Mouse (Mus musculus): ENCODE measurements around the gene Ccl17. TPM values are rescaled to one million over a fixed set of nuclear protein-coding genes. Genes with fewer than 3 reads are reported as not detected.
A peak's percentile ranks its signal among the peaks of the same experiment; 100 is the strongest.

The Ccl17 gene
- polyA plus RNA-seq (2015; fragmentation: Nextera tagmentation; extraction: Ambion mirVana): not detected in 2 replicates

DNA sequence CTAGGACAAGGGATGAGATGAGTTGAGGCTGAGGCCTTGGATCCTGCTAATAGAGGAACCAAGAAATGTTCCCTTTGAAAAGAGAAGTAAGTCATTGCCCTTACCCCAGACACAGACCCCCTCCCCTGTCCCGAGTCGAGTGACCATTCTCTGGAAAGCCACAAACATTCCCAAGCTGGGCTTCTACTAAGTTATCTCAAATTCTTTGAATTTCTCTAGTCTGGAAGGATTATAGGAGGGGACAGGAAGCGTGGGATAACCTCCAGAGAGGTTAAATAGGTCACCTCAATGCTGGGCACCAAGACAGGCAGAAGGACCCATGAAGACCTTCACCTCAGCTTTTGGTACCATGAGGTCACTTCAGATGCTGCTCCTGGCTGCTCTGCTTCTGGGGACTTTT, at the start of gene Ccl17:
Gene Ccl17, plus strand, starts transcription at position 301 of the 400 bp plus-strand sequence.
- Histone ChIP-seq H3K27me3 (peaks cover 16% of the 10 kb centered on the region), H3K4me2 (no peak within 1 kb of the TSS), H3K4me1 (replicated peaks) (peaks cover 35% of the 10 kb centered on the region), H3K36me3 (replicated peaks) (no peaks in the 10 kb centered on the region), H3K9me3 (replicated peaks) (no peaks in the 10 kb centered on the region), H3K4me3 (replicated peaks) (no peak within 1 kb of the TSS), H3K27ac (replicated peaks) (0 out of 2 replicates have a peak within 1 kb of the TSS, but pooled peaks have one; percentile 14), H3K9ac (no peak within 1 kb of the TSS)
- 29% methylated on average over 3 of the region's 3 CpGs for WGBS (ENCODE audit: insufficient replicate concordance)
- ATAC-seq (ENCODE audit: insufficient read depth): no peak

- no peaks in the 10 kb centered on the region for H3K36me3 ChIP-seq (replicated peaks)
- H3K9ac ChIP-seq: no peak overlapping the region
- WGBS (ENCODE audit: insufficient replicate concordance): 62% methylated on average over 9 of the region's 9 CpGs
- H3K27me3 ChIP-seq: peaks cover 74% of the 10 kb centered on the region
- H3K27ac ChIP-seq (replicated peaks): no peak overlapping the region
- no peaks in the 10 kb centered on the region for H3K9me3 ChIP-seq (replicated peaks)
- H3K4me2 ChIP-seq: no peak overlapping the region
- H3K4me1 ChIP-seq (replicated peaks): peaks cover 24% of the 10 kb centered on the region
- H3K4me3 ChIP-seq (replicated peaks): no peak overlapping the region
- no peak for ATAC-seq (ENCODE audit: insufficient read depth)
These were observed 43.2 kb upstream of the Ccl17 start for GRCm38 (mm10) chr8:94767035-94767434.

GRCm38 (mm10) chr8:94770945-94771344, 39.3 kb upstream of the Ccl17 start:
- ATAC-seq (ENCODE audit: insufficient read depth): peak; percentile 58; the same call in 1 of the 2 replicates
- no peak overlapping the region for H3K9ac ChIP-seq
- WGBS (ENCODE audit: insufficient replicate concordance): 41% methylated on average over 6 of the region's 6 CpGs
- H3K4me3 ChIP-seq (replicated peaks): no peak overlapping the region
- H3K27ac ChIP-seq (replicated peaks): no peak overlapping the region
- H3K36me3 ChIP-seq (replicated peaks): no peaks in the 10 kb centered on the region
- H3K9me3 ChIP-seq (replicated peaks): no peaks in the 10 kb centered on the region
- peaks cover 30% of the 10 kb centered on the region for H3K4me1 ChIP-seq (replicated peaks)
- peaks cover 100% of the 10 kb centered on the region for H3K27me3 ChIP-seq
- no peak overlapping the region for H3K4me2 ChIP-seq

GRCm38 (mm10) chr8:94771941-94772670, 38.1 kb upstream of the Ccl17 start, which contains the start of gene Cx3cl1:
Cx3cl1 (plus strand) TSS chr8:94772009.
- Histone ChIP-seq H3K27me3 (peaks cover 99% of the 10 kb centered on the region), H3K27ac (replicated peaks) (no peak within 1 kb of the TSS), H3K9ac (peak within 1 kb of the TSS; percentile 25; the same call in 1 of the 2 replicates), H3K4me3 (replicated peaks) (peak within 1 kb of the TSS; percentile 39), H3K9me3 (replicated peaks) (no peaks in the 10 kb centered on the region), H3K36me3 (replicated peaks) (no peaks in the 10 kb centered on the region), H3K4me2 (peak within 1 kb of the TSS; percentile 61), H3K4me1 (replicated peaks) (peaks cover 30% of the 10 kb centered on the region)
- ATAC-seq (ENCODE audit: insufficient read depth): no peak
- WGBS (ENCODE audit: insufficient replicate concordance): 2% methylated on average over 38 of the region's 38 CpGs

GRCm38 (mm10) chr8:94773048-94773447, 37.2 kb upstream of the Ccl17 start:
- Histone ChIP-seq H3K27ac (replicated peaks) (no peak overlapping the region), H3K27me3 (peaks cover 98% of the 10 kb centered on the region), H3K4me2 (no peak overlapping the region), H3K4me3 (replicated peaks) (no peak overlapping the region), H3K9ac (no peak overlapping the region), H3K36me3 (replicated peaks) (no peaks in the 10 kb centered on the region), H3K4me1 (replicated peaks) (peaks cover 30% of the 10 kb centered on the region), H3K9me3 (replicated peaks) (no peaks in the 10 kb centered on the region)
- 58% methylated on average over 6 of the region's 6 CpGs for WGBS (ENCODE audit: insufficient replicate concordance)
- ATAC-seq (ENCODE audit: insufficient read depth): no peak

GRCm38 (mm10) chr8:94773700-94774171, 36.5 kb upstream of the Ccl17 start:
- peaks cover 98% of the 10 kb centered on the region for H3K27me3 ChIP-seq

DNA sequence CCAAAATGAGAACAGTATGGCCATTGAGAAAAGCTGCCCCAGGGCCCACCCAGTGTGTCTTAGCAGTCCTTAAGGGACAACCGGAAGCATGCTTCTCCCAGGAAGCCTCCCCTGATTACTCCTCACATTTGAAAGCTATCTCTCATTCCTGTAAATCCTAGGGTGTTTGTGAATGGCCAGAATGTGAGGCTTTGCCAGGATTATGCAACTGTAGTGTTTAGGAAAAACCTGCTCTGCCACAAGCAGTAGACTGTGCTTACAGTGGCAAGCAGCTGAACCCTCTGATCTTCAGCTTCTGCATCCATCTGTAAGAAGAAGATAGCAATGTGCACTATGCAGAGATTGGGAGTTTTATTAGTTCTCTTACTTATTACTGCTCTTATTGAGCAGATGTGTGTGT, 35.7 kb upstream of the Ccl17 start:
- H3K27ac ChIP-seq (replicated peaks): no peak overlapping the region
- WGBS (ENCODE audit: insufficient replicate concordance): 88% methylated on average over 1 of the region's 1 CpGs
- no peak overlapping the region for H3K9ac ChIP-seq
- no peaks in the 10 kb centered on the region for H3K9me3 ChIP-seq (replicated peaks)
- peaks cover 98% of the 10 kb centered on the region for H3K27me3 ChIP-seq
- H3K36me3 ChIP-seq (replicated peaks): no peaks in the 10 kb centered on the region
- no peak overlapping the region for H3K4me2 ChIP-seq
- no peak overlapping the region for H3K4me3 ChIP-seq (replicated peaks)
- peaks cover 44% of the 10 kb centered on the region for H3K4me1 ChIP-seq (replicated peaks)
- no peak for ATAC-seq (ENCODE audit: insufficient read depth)

More at GRCm38 (mm10) chr8:94773700-94774171, 36.5 kb upstream of the Ccl17 start:
- no peaks in the 10 kb centered on the region for H3K9me3 ChIP-seq (replicated peaks)
- 71% methylated on average over 12 of the region's 12 CpGs for WGBS (ENCODE audit: insufficient replicate concordance)
- H3K4me3 ChIP-seq (replicated peaks): no peak overlapping the region
- no peak overlapping the region for H3K9ac ChIP-seq
- H3K4me1 ChIP-seq (replicated peaks): peaks cover 36% of the 10 kb centered on the region
- no peak for ATAC-seq (ENCODE audit: insufficient read depth)
- no peak overlapping the region for H3K4me2 ChIP-seq
- H3K36me3 ChIP-seq (replicated peaks): no peaks in the 10 kb centered on the region
- H3K27ac ChIP-seq (replicated peaks): no peak overlapping the region

GRCm38 (mm10) chr8:94776346-94776745, 33.9 kb upstream of the Ccl17 start:
- H3K4me1 ChIP-seq (replicated peaks): peaks cover 43% of the 10 kb centered on the region
- H3K4me2 ChIP-seq: no peak overlapping the region
- H3K9ac ChIP-seq: no peak overlapping the region
- H3K27ac ChIP-seq (replicated peaks): no peak overlapping the region
- H3K27me3 ChIP-seq: peaks cover 94% of the 10 kb centered on the region
- H3K4me3 ChIP-seq (replicated peaks): no peak overlapping the region
- no peak for ATAC-seq (ENCODE audit: insufficient read depth)
- no peaks in the 10 kb centered on the region for H3K9me3 ChIP-seq (replicated peaks)
- H3K36me3 ChIP-seq (replicated peaks): no peaks in the 10 kb centered on the region
- 54% methylated on average over 2 of the region's 2 CpGs for WGBS (ENCODE audit: insufficient replicate concordance)

GRCm38 (mm10) chr8:94778036-94778435, 32.2 kb upstream of the Ccl17 start:
- no peak overlapping the region for H3K4me2 ChIP-seq
- H3K9me3 ChIP-seq (replicated peaks): no peaks in the 10 kb centered on the region
- peaks cover 77% of the 10 kb centered on the region for H3K27me3 ChIP-seq
- ATAC-seq (ENCODE audit: insufficient read depth): no peak
- H3K4me3 ChIP-seq (replicated peaks): no peak overlapping the region
- no peak overlapping the region for H3K27ac ChIP-seq (replicated peaks)
- 48% methylated on average over 10 of the region's 10 CpGs for WGBS (ENCODE audit: insufficient replicate concordance)
- H3K36me3 ChIP-seq (replicated peaks): no peaks in the 10 kb centered on the region
- no peak overlapping the region for H3K9ac ChIP-seq
- peaks cover 41% of the 10 kb centered on the region for H3K4me1 ChIP-seq (replicated peaks)

GRCm38 (mm10) chr8:94778473-94778872, 31.8 kb upstream of the Ccl17 start:
- no peak overlapping the region for H3K4me2 ChIP-seq
- H3K9me3 ChIP-seq (replicated peaks): no peaks in the 10 kb centered on the region
- no peak overlapping the region for H3K27ac ChIP-seq (replicated peaks)
- H3K27me3 ChIP-seq: peaks cover 72% of the 10 kb centered on the region
- ATAC-seq (ENCODE audit: insufficient read depth): no peak
- no peaks in the 10 kb centered on the region for H3K36me3 ChIP-seq (replicated peaks)
- WGBS (ENCODE audit: insufficient replicate concordance): 24% methylated on average over 5 of the region's 5 CpGs
- H3K9ac ChIP-seq: no peak overlapping the region
- peaks cover 41% of the 10 kb centered on the region for H3K4me1 ChIP-seq (replicated peaks)
- no peak overlapping the region for H3K4me3 ChIP-seq (replicated peaks)

GRCm38 (mm10) chr8:94778895-94779533, 31.2 kb upstream of the Ccl17 start:
- H3K27me3 ChIP-seq: peaks cover 67% of the 10 kb centered on the region
- peaks cover 41% of the 10 kb centered on the region for H3K4me1 ChIP-seq (replicated peaks)
- H3K36me3 ChIP-seq (replicated peaks): no peaks in the 10 kb centered on the region
- H3K9ac ChIP-seq: no peak overlapping the region
- no peaks in the 10 kb centered on the region for H3K9me3 ChIP-seq (replicated peaks)
- H3K27ac ChIP-seq (replicated peaks): no peak overlapping the region
- 24% methylated on average over 10 of the region's 10 CpGs for WGBS (ENCODE audit: insufficient replicate concordance)
- H3K4me2 ChIP-seq: no peak overlapping the region
- ATAC-seq (ENCODE audit: insufficient read depth): no peak
- no peak overlapping the region for H3K4me3 ChIP-seq (replicated peaks)
